Mouse (Mus musculus) thymus, adult 2 months (tissue): Measurements from ENCODE around the gene Zfand2b. TPM values are rescaled to one million over a fixed set of nuclear protein-coding genes. Genes with fewer than 3 reads are reported as not detected.

Experiments
- DNase-seq: peaks from one replicate; pipeline ENCODE4 v3.0.0; 2021
- H3K27ac ChIP-seq: fragments of 200-500 bp; 2 replicates; pipeline ENCODE4 v1.5.1; 2012; ENCODE audit warnings: low read length, control low read depth; ENCODE audit not compliant: control insufficient read depth, insufficient read depth
- H3K27me3 ChIP-seq: fragments of 200-500 bp; 2 replicates; pipeline ENCODE4 v1.6.1; 2012; ENCODE audit warnings: mild to moderate bottlenecking, low read length, moderate library complexity, mixed read lengths; ENCODE audit not compliant: control insufficient read depth, insufficient read depth
- H3K36me3 ChIP-seq: fragments of 200-500 bp; 2 replicates; pipeline ENCODE4 v1.6.1; 2012; ENCODE audit warnings: mild to moderate bottlenecking, low read length, moderate library complexity; ENCODE audit not compliant: control insufficient read depth, insufficient read depth
- H3K4me1 ChIP-seq: fragments of 200-500 bp; replicated peaks from 2 replicates; pipeline ENCODE4 v1.6.1; 2012; ENCODE audit warnings: low read length; ENCODE audit not compliant: control insufficient read depth, insufficient read depth
- H3K4me3 ChIP-seq: fragments of 200-500 bp; 2 replicates; pipeline ENCODE4 v1.5.1; 2012; ENCODE audit warnings: mild to moderate bottlenecking, low read length, control low read depth, moderate library complexity; ENCODE audit not compliant: control insufficient read depth, insufficient read depth
- CTCF ChIP-seq: fragments of 200-500 bp; IDR thresholded peaks from 2 replicates; pipeline ENCODE4 v1.5.1; 2012; ENCODE audit warnings: mild to moderate bottlenecking, control low read depth, low read length, moderate library complexity, borderline replicate concordance; ENCODE audit not compliant: control insufficient read depth, poor library complexity, insufficient read depth; ENCODE audit errors: extremely low read depth
- POLR2A ChIP-seq: fragments of 200-500 bp; IDR thresholded peaks from 2 replicates; pipeline ENCODE4 v1.6.1; 2012; ENCODE audit warnings: mild to moderate bottlenecking, low read length, control low read depth, moderate library complexity; ENCODE audit not compliant: control insufficient read depth, poor library complexity, insufficient read depth; ENCODE audit errors: extremely low read depth
- WGBS: fragments of 180-500 bp; shearing (Covaris S2); methylation state at CpG from one replicate; pipeline ENCODE4 v1.1.7; 2018; 5-methylcytosine and 5-hydroxymethylcytosine counted together
- polyA plus RNA-seq: library from polyadenylated mRNA; depleted of rRNA; stranded (reverse); fragments of >200 nt; gene quantifications from 2 replicates; pipeline ENCODE4 v1.2.3, GENCODE M21; 2012

The Zfand2b gene
- polyA plus RNA-seq, 1 experiment, result 106 TPM

GRCm38 (mm10) chr1:75192452-75192851 lies 24.0 kb downstream of the Zfand2b start:
- no peak for DNase-seq

GRCm38 (mm10) chr1:75201236-75201635 lies 32.8 kb downstream of the Zfand2b start:
- no peak overlapping the region for H3K27ac ChIP-seq
- no peak overlapping the region for H3K4me3 ChIP-seq
- no peaks in the 10 kb centered on the region for H3K4me1 ChIP-seq
- H3K27me3 ChIP-seq, result no peaks in the 10 kb centered on the region
- H3K36me3 ChIP-seq, result peaks cover 21% of the 10 kb centered on the region; the same call in 1 of the 2 replicates
- no peak for DNase-seq
- 100% methylated on average over 1 of the region's 1 CpGs for WGBS
- TF ChIP-seq CTCF (no peak), POLR2A (no peak)

More at GRCm38 (mm10) chr1:75192452-75192851, 24.0 kb downstream of the Zfand2b start:
- TF ChIP-seq POLR2A (no peak), CTCF (no peak)
- Histone ChIP-seq H3K27me3 (no peaks in the 10 kb centered on the region), H3K27ac (peak overlapping the region; percentile 8; the same call in 1 of the 2 replicates), H3K4me3 (peak overlapping the region; percentile 80), H3K4me1 (peaks cover 11% of the 10 kb centered on the region), H3K36me3 (peaks cover 2% of the 10 kb centered on the region; the same call in 1 of the 2 replicates)
- WGBS, result under 1% methylated on average over 19 of the region's 19 CpGs

- Histone ChIP-seq H3K36me3 (peaks cover under 1% of the 10 kb centered on the region; the same call in 1 of the 2 replicates), H3K27me3 (no peaks in the 10 kb centered on the region), H3K4me1 (peaks cover 39% of the 10 kb centered on the region), H3K27ac (no peak overlapping the region), H3K4me3 (peak overlapping the region; percentile 52)
- TF ChIP-seq POLR2A (0 out of 2 replicates have a peak, but pooled peaks have one; percentile 38), CTCF (no peak)
- WGBS, result 15% methylated on average over 34 of the region's 34 CpGs
- peak; percentile 50 for DNase-seq
Measured at GRCm38 (mm10) chr1:75208967-75209678, 40.7 kb downstream of the Zfand2b start.

- DNase-seq, result peak; percentile 96
- WGBS, result 3% methylated on average over 42 of the region's 42 CpGs
- H3K27me3 ChIP-seq, result no peaks in the 10 kb centered on the region
- peaks cover 8% of the 10 kb centered on the region for H3K36me3 ChIP-seq
- H3K4me1 ChIP-seq, result peaks cover 47% of the 10 kb centered on the region
- H3K27ac ChIP-seq, result no peak within 1 kb of the TSS
- peak within 1 kb of the TSS; percentile 58 for H3K4me3 ChIP-seq
- TF ChIP-seq CTCF (peak; percentile 16; the same call in 1 of the 2 replicates), POLR2A (peak; percentile 70)
Measured at GRCm38 (mm10) chr1:75210136-75211087, 42.0 kb downstream of the Zfand2b start, which contains the start of the genes Glb1l and Stk16. TSS of gene Glb1l (minus strand) at chr1:75210813. TSS of gene Stk16 (plus strand) at chr1:75210838.

GRCm38 (mm10) chr1:75211141-75211708 lies 42.8 kb downstream of the Zfand2b start:
- no peak overlapping the region for H3K27ac ChIP-seq
- TF ChIP-seq CTCF (no peak), POLR2A (no peak)
- 8% methylated on average over 17 of the region's 17 CpGs for WGBS
- no peaks in the 10 kb centered on the region for H3K27me3 ChIP-seq
- DNase-seq, result no peak
- peaks cover 55% of the 10 kb centered on the region for H3K4me1 ChIP-seq
- peaks cover 15% of the 10 kb centered on the region for H3K36me3 ChIP-seq
- H3K4me3 ChIP-seq, result peak overlapping the region; percentile 58

- H3K27ac ChIP-seq, result no peak overlapping the region
- 86% methylated on average over 4 of the region's 4 CpGs for WGBS
- TF ChIP-seq POLR2A (no peak), CTCF (no peak)
- H3K4me1 ChIP-seq, result peaks cover 68% of the 10 kb centered on the region
- no peak overlapping the region for H3K4me3 ChIP-seq
- H3K36me3 ChIP-seq, result peaks cover 15% of the 10 kb centered on the region
- no peaks in the 10 kb centered on the region for H3K27me3 ChIP-seq
- no peak for DNase-seq
Measured at GRCm38 (mm10) chr1:75212542-75212941, 44.1 kb downstream of the Zfand2b start.
